Mouse (Mus musculus) layer of hippocampus, adult 9-11 months (tissue): Measurements from ENCODE around the gene Vmn2r73.
A peak's percentile ranks its signal among the peaks of the same experiment; 100 is the strongest.

Source experiments
- DNase-seq: peaks from one replicate; pipeline ENCODE4 v3.0.0; 2022

Gene Vmn2r73

DNA sequence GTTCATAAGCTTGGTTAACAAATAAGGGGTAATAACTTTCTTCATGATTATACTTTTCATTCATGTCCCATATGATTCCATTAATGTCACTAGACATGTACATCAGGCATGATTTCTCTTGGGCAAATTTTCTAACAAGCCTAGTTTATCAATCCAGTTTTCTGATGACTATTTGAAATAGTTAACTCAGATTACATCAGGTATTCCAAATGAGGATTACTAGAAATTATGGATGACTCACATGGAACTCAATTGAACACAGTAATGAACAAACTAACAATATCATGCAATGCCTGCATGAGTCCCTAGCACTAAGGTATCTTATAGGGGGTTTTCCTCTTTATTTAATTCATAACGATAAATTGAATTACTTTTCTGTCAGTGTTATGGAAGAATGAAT, at the start of gene Vmn2r73:
Gene Vmn2r73, minus strand, starts transcription at position 101 of the 400 bp plus-strand sequence.
- no peak for DNase-seq

DNA sequence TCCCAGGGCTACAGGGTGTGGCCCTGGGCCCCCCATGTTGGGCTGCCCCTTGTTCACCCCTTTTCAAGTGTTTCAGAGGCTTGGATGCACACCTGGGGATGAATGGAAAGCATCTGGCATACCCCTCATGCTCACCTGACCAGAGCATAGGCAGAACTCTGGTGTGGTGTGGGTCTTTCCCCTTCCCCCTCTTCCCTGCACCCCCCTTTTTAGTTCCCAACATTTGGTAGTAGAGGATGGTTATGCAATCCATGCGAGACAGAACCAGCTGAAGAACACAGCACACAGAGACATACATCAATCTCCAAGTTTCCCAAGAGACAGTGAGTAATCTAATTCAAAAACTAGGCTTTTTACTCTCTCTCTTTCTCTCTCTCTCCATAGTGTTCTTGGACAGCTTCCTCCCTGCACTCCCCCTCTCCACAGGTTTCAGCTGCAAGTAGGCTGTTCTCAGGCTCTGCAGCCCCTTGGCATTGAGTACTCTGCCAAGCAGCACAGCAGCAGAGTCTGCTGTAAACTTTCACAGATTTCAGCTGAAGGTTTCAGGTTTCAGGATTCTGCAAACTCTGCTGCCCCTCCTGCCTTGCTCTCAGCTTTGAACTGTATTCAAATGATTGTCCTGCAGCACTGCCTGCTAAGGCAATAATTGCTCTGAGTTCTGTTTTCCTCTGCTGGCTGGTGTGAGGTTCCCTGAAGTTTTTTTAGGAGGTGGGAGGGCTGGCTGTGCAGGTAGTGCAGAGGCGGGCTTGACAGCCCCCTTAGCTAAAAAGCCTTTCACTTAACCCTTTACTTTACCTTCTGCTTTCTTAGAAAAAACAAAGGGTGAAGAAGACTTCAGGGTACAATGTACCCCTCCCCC, 35.7 kb downstream of the Vmn2r73 start:
- no peak for DNase-seq

DNA sequence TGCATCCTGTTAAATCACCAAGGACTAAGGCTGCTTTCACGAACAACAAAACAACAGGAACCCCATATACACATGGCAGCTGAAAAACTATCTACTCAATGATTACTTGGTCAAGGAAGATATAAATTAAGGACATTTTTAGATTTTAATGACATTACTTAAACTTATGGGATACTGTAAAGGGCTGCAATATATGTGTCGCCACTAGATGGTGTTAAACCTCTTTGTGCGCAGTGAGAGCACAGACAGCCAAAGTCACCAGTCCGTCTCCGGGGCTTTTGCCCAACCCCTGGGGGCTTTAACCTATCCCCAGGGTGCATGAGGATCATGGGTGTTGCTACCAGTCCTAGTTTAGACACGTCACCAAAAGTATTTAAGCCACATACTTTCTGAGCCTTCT, 58.0 kb downstream of the Vmn2r73 start:
- DNase-seq, result peak; percentile 4
